Mouse (Mus musculus) heart, postnatal 0 days (tissue): ENCODE measurements around the gene Fut9. TPM values are rescaled to one million over a fixed set of nuclear protein-coding genes. Genes with fewer than 3 reads are reported as not detected.

Experiments used
- ATAC-seq: fragments of 200-750 bp; cut with Nextera tagmentation; 2 replicates; pipeline ENCODE4 v1.8.0; 2017; ENCODE audit warnings: low read depth, moderate number of reproducible peaks, moderate library complexity; ENCODE audit not compliant: insufficient read depth
- DNase-seq: peaks from one replicate; pipeline ENCODE4 v3.0.0-alpha.2; 2016; ENCODE audit warnings: low spot score
- H3K27ac ChIP-seq: fragments of 300-500 bp; sonication (generic); 2 replicates; pipeline ENCODE4 v1.5.1; 2014; ENCODE audit warnings: low read depth, mild to moderate bottlenecking
- H3K27me3 ChIP-seq: fragments of 300-500 bp; sonication (generic); 2 replicates; pipeline ENCODE4 v1.6.1; 2014; ENCODE audit warnings: low read length, mixed read lengths; ENCODE audit not compliant: control insufficient read depth, insufficient read depth
- H3K36me3 ChIP-seq: fragments of 300-500 bp; sonication (generic); replicated peaks from 2 replicates; pipeline ENCODE4 v1.6.1; 2014; ENCODE audit warnings: low read length, mixed read lengths; ENCODE audit not compliant: control insufficient read depth, insufficient read depth
- H3K4me1 ChIP-seq: fragments of 300-500 bp; sonication (generic); 2 replicates; pipeline ENCODE4 v1.6.1; 2014; ENCODE audit warnings: antibody characterized with exemption; ENCODE audit not compliant: control insufficient read depth, insufficient read depth
- H3K4me2 ChIP-seq: fragments of 300-500 bp; sonication (generic); 2 replicates; pipeline ENCODE4 v1.6.1; 2014; ENCODE audit warnings: low read depth, mild to moderate bottlenecking, low read length, moderate library complexity
- H3K4me3 ChIP-seq: fragments of 300-500 bp; sonication (generic); 2 replicates; pipeline ENCODE4 v1.5.1; 2014; ENCODE audit warnings: low read depth, low read length
- H3K9ac ChIP-seq: fragments of 300-500 bp; sonication (generic); replicated peaks from 2 replicates; pipeline ENCODE4 v1.6.1; 2014; ENCODE audit warnings: low read depth, low read length, mixed read lengths
- H3K9me3 ChIP-seq: fragments of 300-500 bp; sonication (generic); replicated peaks from 2 replicates; pipeline ENCODE4 v1.6.1; 2016; ENCODE audit warnings: low read length; ENCODE audit not compliant: control insufficient read depth
- CTCF ChIP-seq: IDR thresholded peaks from 2 replicates; pipeline ENCODE4 v1.5.1; 2016; ENCODE audit warnings: antibody characterized with exemption, control low read depth, low read depth
- EP300 ChIP-seq: IDR thresholded peaks from 2 replicates; pipeline ENCODE4 v1.6.1; 2016; ENCODE audit warnings: antibody characterized with exemption, low read depth
- WGBS: fragments of 180-500 bp; shearing (Covaris S2); extraction: QIAGEN DNeasy Blood & Tissue Kit; methylation state at CpG from one replicate; pipeline ENCODE4 v1.1.7; 2014; 5-methylcytosine and 5-hydroxymethylcytosine counted together
- polyA plus RNA-seq: library from polyadenylated mRNA; unstranded; fragments of >200 nt; fragmentation: Nextera tagmentation; extraction: Ambion mirVana; gene quantifications from 2 replicates; pipeline ENCODE4 v1.2.1, GENCODE M21; 2015
- total RNA-seq: library from RNA; depleted of rRNA; stranded (reverse); fragments of >200 nt; gene quantifications from 2 replicates; pipeline ENCODE4 v1.2.3, GENCODE M21; 2014; ENCODE audit warnings: low replicate concordance

Fut9 gene
- total and polyA plus RNA-seq, 2 experiments from 2014 or later: 0.65 TPM; not detected in 1

DNA sequence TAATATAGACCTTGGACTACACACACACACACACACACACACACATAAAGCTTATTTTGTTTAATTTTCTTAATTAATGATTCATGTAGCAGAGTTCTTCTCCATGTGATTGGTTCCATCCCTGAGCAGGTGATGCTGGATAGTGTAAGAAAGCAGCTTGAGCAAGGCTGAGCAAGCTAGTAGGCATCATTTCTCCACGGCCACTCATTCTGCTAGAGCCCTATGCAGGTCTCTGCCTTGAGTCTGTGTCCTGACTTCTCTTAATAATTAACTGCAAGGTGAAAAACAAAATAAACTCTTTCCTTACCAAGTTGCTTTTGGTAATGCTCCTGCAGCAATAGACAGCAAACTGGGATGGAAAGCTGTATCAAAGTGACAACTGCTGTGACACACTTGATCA is 152.5 kb downstream of the Fut9 start:
- no peak overlapping the region for H3K27ac ChIP-seq
- no peaks in the 10 kb centered on the region for H3K9me3 ChIP-seq
- WGBS: 66% methylated on average over 1 of the region's 1 CpGs
- H3K27me3 ChIP-seq: no peaks in the 10 kb centered on the region
- no peak overlapping the region for H3K4me2 ChIP-seq
- H3K36me3 ChIP-seq: no peaks in the 10 kb centered on the region
- ATAC-seq (no peak), DNase-seq (no peak)
- TF ChIP-seq EP300 (no peak), CTCF (no peak)
- no peak overlapping the region for H3K9ac ChIP-seq
- no peak overlapping the region for H3K4me3 ChIP-seq
- no peaks in the 10 kb centered on the region for H3K4me1 ChIP-seq

DNA sequence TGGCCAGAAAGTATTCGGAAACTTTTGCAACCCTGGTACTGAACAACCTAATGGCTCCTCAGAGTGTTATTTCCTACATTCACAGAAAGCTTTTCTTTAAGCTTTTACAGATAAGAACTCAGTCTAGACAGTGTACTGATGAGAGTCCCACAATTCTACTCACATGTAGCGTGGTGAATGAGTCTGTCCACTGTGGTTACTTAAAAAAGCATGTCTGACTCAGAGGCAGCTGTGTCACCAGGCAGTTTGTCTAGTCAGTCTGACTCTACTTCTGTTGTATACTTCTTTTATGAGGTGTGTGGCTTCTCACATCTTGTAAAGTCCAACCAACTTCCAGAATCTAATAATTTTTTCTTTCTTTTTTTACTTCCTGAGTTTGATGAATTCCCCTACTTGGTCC is 154.5 kb downstream of the Fut9 start:
- DNase-seq: no peak
- no peak overlapping the region for H3K4me3 ChIP-seq
- no peak overlapping the region for H3K9ac ChIP-seq
- no peak overlapping the region for H3K4me2 ChIP-seq
- no peak for ATAC-seq
- TF ChIP-seq CTCF (no peak), EP300 (no peak)
- no peak overlapping the region for H3K27ac ChIP-seq
- H3K36me3 ChIP-seq: no peaks in the 10 kb centered on the region
- no peaks in the 10 kb centered on the region for H3K4me1 ChIP-seq
- 62% methylated on average over 2 of the region's 2 CpGs for WGBS
- H3K9me3 ChIP-seq: no peaks in the 10 kb centered on the region
- no peaks in the 10 kb centered on the region for H3K27me3 ChIP-seq

DNA sequence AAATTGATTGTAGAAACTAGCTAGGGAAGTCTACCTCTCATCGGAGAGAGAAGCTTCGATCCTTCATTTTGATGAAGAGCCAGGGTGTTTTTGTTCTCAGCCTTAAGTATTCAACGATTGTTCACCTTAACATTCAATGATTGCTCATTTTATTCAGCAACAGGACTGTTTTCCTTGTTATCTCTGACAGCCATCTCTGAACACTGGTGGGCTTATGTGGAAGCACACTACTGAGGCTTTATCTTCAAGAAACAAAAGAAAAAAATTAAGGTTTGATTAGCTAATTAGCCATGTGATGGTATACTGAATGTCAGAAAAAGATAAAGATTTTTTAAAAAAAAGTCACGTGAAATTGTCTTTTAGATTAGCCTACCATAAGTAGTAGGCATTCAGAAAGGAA is 158.1 kb downstream of the Fut9 start:
- TF ChIP-seq EP300 (no peak), CTCF (no peak)
- Histone ChIP-seq H3K36me3 (no peaks in the 10 kb centered on the region), H3K9ac (no peak overlapping the region), H3K9me3 (no peaks in the 10 kb centered on the region), H3K27ac (no peak overlapping the region), H3K4me1 (no peaks in the 10 kb centered on the region), H3K4me3 (no peak overlapping the region), H3K27me3 (no peaks in the 10 kb centered on the region), H3K4me2 (no peak overlapping the region)
- 83% methylated on average over 4 of the region's 4 CpGs for WGBS
- no peak for ATAC-seq
- DNase-seq: no peak

DNA sequence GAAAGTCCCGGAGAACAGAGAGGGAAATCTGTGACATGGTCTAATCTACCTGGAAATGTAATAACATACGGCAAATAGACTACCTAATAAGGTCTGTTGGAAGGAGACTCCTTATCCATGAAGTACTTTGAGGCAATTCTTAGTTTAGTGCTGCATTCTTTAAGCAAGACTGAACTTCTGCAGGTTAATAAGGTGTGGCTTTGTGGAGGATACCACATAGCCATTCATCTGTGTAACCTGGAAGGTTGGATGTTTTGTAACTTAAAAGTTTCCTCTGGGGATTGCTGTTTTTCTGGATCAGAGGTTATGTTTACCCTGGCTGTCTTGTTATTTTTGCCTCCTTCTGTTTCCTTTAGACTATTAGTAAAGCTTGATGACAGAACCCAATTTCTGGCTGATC is 166.8 kb downstream of the Fut9 start:
- TF ChIP-seq CTCF: no peak
- no peak for TF ChIP-seq EP300
- no peak for DNase-seq
- 65% methylated on average over 2 of the region's 2 CpGs for WGBS
- H3K4me2 ChIP-seq: no peak overlapping the region
- no peak overlapping the region for H3K9ac ChIP-seq
- no peak overlapping the region for H3K27ac ChIP-seq
- H3K36me3 ChIP-seq: no peaks in the 10 kb centered on the region
- no peaks in the 10 kb centered on the region for H3K4me1 ChIP-seq
- ATAC-seq: no peak
- no peak overlapping the region for H3K4me3 ChIP-seq
- no peaks in the 10 kb centered on the region for H3K9me3 ChIP-seq
- no peaks in the 10 kb centered on the region for H3K27me3 ChIP-seq

DNA sequence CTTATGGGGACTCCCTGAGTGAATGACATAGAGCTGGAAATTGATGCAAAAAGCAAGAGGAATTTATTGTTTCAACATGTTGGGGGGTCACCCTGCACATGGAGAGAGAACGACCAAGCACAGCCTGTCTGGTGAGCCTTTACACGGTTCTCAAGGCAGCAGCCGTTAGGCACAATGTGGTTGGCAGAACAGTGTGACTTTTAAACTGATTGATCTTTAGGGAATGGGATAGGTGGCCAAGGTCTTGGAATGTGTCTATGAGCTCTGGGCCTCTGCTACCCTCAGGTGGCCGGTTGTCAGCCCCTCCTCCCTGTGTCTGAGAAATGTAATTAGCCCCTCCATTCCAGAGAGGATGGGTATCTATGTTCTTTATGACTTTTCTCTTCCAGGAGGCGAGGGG is 171.9 kb downstream of the Fut9 start:
- Histone ChIP-seq H3K36me3 (no peaks in the 10 kb centered on the region), H3K4me2 (no peak overlapping the region), H3K4me1 (no peaks in the 10 kb centered on the region), H3K9me3 (no peaks in the 10 kb centered on the region), H3K9ac (no peak overlapping the region), H3K27me3 (no peaks in the 10 kb centered on the region), H3K27ac (no peak overlapping the region), H3K4me3 (no peak overlapping the region)
- ATAC-seq (no peak), DNase-seq (no peak)
- no peak for TF ChIP-seq CTCF
- 74% methylated on average over 5 of the region's 5 CpGs for WGBS

DNA sequence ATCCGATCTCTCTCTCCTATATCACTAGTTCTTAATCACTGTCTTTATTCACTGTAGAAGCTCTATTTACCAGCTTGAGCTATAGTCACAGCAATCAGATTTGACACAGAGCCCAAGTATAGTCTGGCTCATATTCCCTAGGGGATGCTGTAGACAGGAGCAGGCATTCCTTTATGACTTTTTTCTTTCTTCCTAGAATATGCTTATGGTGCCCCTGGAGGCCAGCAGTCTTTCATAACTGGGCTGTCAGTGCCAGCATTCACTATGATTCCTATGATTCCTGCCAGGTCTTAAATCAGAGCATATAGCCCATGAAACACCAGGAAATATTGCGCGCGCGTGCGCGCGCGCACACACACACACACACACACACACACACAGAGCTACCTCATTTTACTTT is 172.6 kb downstream of the Fut9 start:
- no peak for ATAC-seq
- no peak overlapping the region for H3K9ac ChIP-seq
- 88% methylated on average over 9 of the region's 9 CpGs for WGBS
- TF ChIP-seq CTCF: no peak
- TF ChIP-seq EP300: no peak
- H3K4me1 ChIP-seq: no peaks in the 10 kb centered on the region
- H3K36me3 ChIP-seq: no peaks in the 10 kb centered on the region
- H3K27ac ChIP-seq: no peak overlapping the region
- H3K4me3 ChIP-seq: no peak overlapping the region
- H3K4me2 ChIP-seq: no peak overlapping the region
- H3K9me3 ChIP-seq: no peaks in the 10 kb centered on the region
- H3K27me3 ChIP-seq: no peaks in the 10 kb centered on the region
- DNase-seq: no peak
